Mouse (Mus musculus): ENCODE measurements around the gene Tbata. TPM values are rescaled to one million over a fixed set of nuclear protein-coding genes. Genes with fewer than 3 reads are reported as not detected.

The Tbata gene
- polyA plus RNA-seq (2015; fragmentation: Nextera tagmentation; extraction: Ambion mirVana) = 0.09 TPM in 1 of 2 replicates, not detected in the other

GRCm38 (mm10) chr10:61171654-61172053, at the start of gene Tbata:
TSS of gene Tbata (plus strand) at chr10:61171954.
- no peak for ATAC-seq (ENCODE audit: insufficient read depth, low FRiP score, low read depth)
- no peak within 1 kb of the TSS for H3K27ac ChIP-seq
- no peak within 1 kb of the TSS for H3K9ac ChIP-seq
- no peaks in the 10 kb centered on the region for H3K9me3 ChIP-seq
- H3K4me1 ChIP-seq = 0 out of 2 replicates have a peak, but pooled peaks cover 9% of the 10 kb centered on the region
- WGBS = 66% methylated on average over 3 of the region's 3 CpGs
- no peak within 1 kb of the TSS for H3K4me2 ChIP-seq
- no peaks in the 10 kb centered on the region for H3K36me3 ChIP-seq
- no peaks in the 10 kb centered on the region for H3K27me3 ChIP-seq (replicated peaks)
- no peak within 1 kb of the TSS for H3K4me3 ChIP-seq (replicated peaks)

GRCm38 (mm10) chr10:61123276-61123913, 48.4 kb upstream of the Tbata start:
- ATAC-seq (ENCODE audit: insufficient read depth, low FRiP score, low read depth) = peak; percentile 92
- Histone ChIP-seq H3K36me3 (0 out of 2 replicates have a peak, but pooled peaks cover 7% of the 10 kb centered on the region), H3K4me1 (no peaks in the 10 kb centered on the region), H3K27ac (no peak overlapping the region), H3K9ac (no peak overlapping the region), H3K4me3 (replicated peaks) (no peak overlapping the region), H3K9me3 (no peaks in the 10 kb centered on the region), H3K27me3 (replicated peaks) (no peaks in the 10 kb centered on the region), H3K4me2 (no peak overlapping the region)
- 81% methylated on average over 3 of the region's 3 CpGs for WGBS

- no peak overlapping the region for H3K4me2 ChIP-seq
- no peaks in the 10 kb centered on the region for H3K4me1 ChIP-seq
- 0 out of 2 replicates have a peak, but pooled peaks cover 7% of the 10 kb centered on the region for H3K36me3 ChIP-seq
- H3K9me3 ChIP-seq = no peaks in the 10 kb centered on the region
- H3K9ac ChIP-seq = no peak overlapping the region
- H3K27me3 ChIP-seq (replicated peaks) = no peaks in the 10 kb centered on the region
- H3K4me3 ChIP-seq (replicated peaks) = no peak overlapping the region
- WGBS = 71% methylated on average over 2 of the region's 2 CpGs
- no peak overlapping the region for H3K27ac ChIP-seq
- no peak for ATAC-seq (ENCODE audit: insufficient read depth, low FRiP score, low read depth)
These were observed 47.3 kb upstream of the Tbata start for GRCm38 (mm10) chr10:61124462-61124861.

- H3K27ac ChIP-seq = no peak overlapping the region
- WGBS = 83% methylated on average over 1 of the region's 1 CpGs
- H3K9me3 ChIP-seq = no peaks in the 10 kb centered on the region
- H3K9ac ChIP-seq = no peak overlapping the region
- H3K4me3 ChIP-seq (replicated peaks) = no peak overlapping the region
- H3K4me2 ChIP-seq = no peak overlapping the region
- ATAC-seq (ENCODE audit: insufficient read depth, low FRiP score, low read depth) = no peak
- H3K36me3 ChIP-seq = 0 out of 2 replicates have a peak, but pooled peaks cover 3% of the 10 kb centered on the region
- H3K4me1 ChIP-seq = no peaks in the 10 kb centered on the region
- H3K27me3 ChIP-seq (replicated peaks) = no peaks in the 10 kb centered on the region
These were observed 42.9 kb upstream of the Tbata start for GRCm38 (mm10) chr10:61128701-61129365.

GRCm38 (mm10) chr10:61130959-61131358, 40.8 kb upstream of the Tbata start:
- WGBS = 82% methylated on average over 3 of the region's 3 CpGs
- Histone ChIP-seq H3K9me3 (no peaks in the 10 kb centered on the region), H3K4me1 (no peaks in the 10 kb centered on the region)

GRCm38 (mm10) chr10:61134041-61134440, 37.7 kb upstream of the Tbata start:
- no peaks in the 10 kb centered on the region for H3K36me3 ChIP-seq
- H3K9me3 ChIP-seq = no peaks in the 10 kb centered on the region
- H3K4me1 ChIP-seq = no peaks in the 10 kb centered on the region
- no peak overlapping the region for H3K27ac ChIP-seq
- no peaks in the 10 kb centered on the region for H3K27me3 ChIP-seq (replicated peaks)
- H3K9ac ChIP-seq = no peak overlapping the region
- no peak for ATAC-seq (ENCODE audit: insufficient read depth, low FRiP score, low read depth)
- 79% methylated on average over 4 of the region's 4 CpGs for WGBS
- H3K4me2 ChIP-seq = no peak overlapping the region
- H3K4me3 ChIP-seq (replicated peaks) = no peak overlapping the region

More at GRCm38 (mm10) chr10:61130959-61131358, 40.8 kb upstream of the Tbata start:
- Histone ChIP-seq H3K9ac (no peak overlapping the region), H3K4me2 (no peak overlapping the region), H3K36me3 (0 out of 2 replicates have a peak, but pooled peaks cover 3% of the 10 kb centered on the region), H3K27ac (no peak overlapping the region), H3K4me3 (replicated peaks) (no peak overlapping the region), H3K27me3 (replicated peaks) (no peaks in the 10 kb centered on the region)
- ATAC-seq (ENCODE audit: insufficient read depth, low FRiP score, low read depth) = no peak

GRCm38 (mm10) chr10:61135226-61135839, 36.4 kb upstream of the Tbata start:
- H3K27ac ChIP-seq = no peak overlapping the region
- no peaks in the 10 kb centered on the region for H3K4me1 ChIP-seq
- H3K27me3 ChIP-seq (replicated peaks) = no peaks in the 10 kb centered on the region
- no peak for ATAC-seq (ENCODE audit: insufficient read depth, low FRiP score, low read depth)
- H3K9me3 ChIP-seq = no peaks in the 10 kb centered on the region
- no peaks in the 10 kb centered on the region for H3K36me3 ChIP-seq
- no peak overlapping the region for H3K4me2 ChIP-seq
- no peak overlapping the region for H3K9ac ChIP-seq
- 50% methylated on average over 3 of the region's 3 CpGs for WGBS
- no peak overlapping the region for H3K4me3 ChIP-seq (replicated peaks)

GRCm38 (mm10) chr10:61137567-61137966, 34.2 kb upstream of the Tbata start:
- ATAC-seq (ENCODE audit: insufficient read depth, low FRiP score, low read depth) = no peak
- H3K4me2 ChIP-seq = no peak overlapping the region
- no peaks in the 10 kb centered on the region for H3K36me3 ChIP-seq
- H3K4me1 ChIP-seq = no peaks in the 10 kb centered on the region
- WGBS = 63% methylated on average over 1 of the region's 1 CpGs
- H3K9me3 ChIP-seq = no peaks in the 10 kb centered on the region
- no peak overlapping the region for H3K9ac ChIP-seq
- no peaks in the 10 kb centered on the region for H3K27me3 ChIP-seq (replicated peaks)
- no peak overlapping the region for H3K27ac ChIP-seq
- no peak overlapping the region for H3K4me3 ChIP-seq (replicated peaks)

GRCm38 (mm10) chr10:61143343-61143742, 28.4 kb upstream of the Tbata start:
- 85% methylated on average over 2 of the region's 2 CpGs for WGBS
- H3K9ac ChIP-seq = no peak overlapping the region
- peaks cover 7% of the 10 kb centered on the region; the same call in 1 of the 2 replicates for H3K4me1 ChIP-seq
- no peaks in the 10 kb centered on the region for H3K9me3 ChIP-seq
- no peak overlapping the region for H3K27ac ChIP-seq
- no peaks in the 10 kb centered on the region for H3K36me3 ChIP-seq
- no peak overlapping the region for H3K4me2 ChIP-seq
- ATAC-seq (ENCODE audit: insufficient read depth, low FRiP score, low read depth) = no peak
- H3K27me3 ChIP-seq (replicated peaks) = no peaks in the 10 kb centered on the region
- H3K4me3 ChIP-seq (replicated peaks) = no peak overlapping the region

GRCm38 (mm10) chr10:61145766-61146118, 26.0 kb upstream of the Tbata start:
- peak overlapping the region; percentile 92 for H3K9ac ChIP-seq
- WGBS = 1% methylated on average over 3 of the region's 3 CpGs
- H3K27ac ChIP-seq = peak overlapping the region; percentile 97
- H3K36me3 ChIP-seq = no peaks in the 10 kb centered on the region
- H3K4me2 ChIP-seq = peak overlapping the region; percentile 98
- ATAC-seq (ENCODE audit: insufficient read depth, low FRiP score, low read depth) = no peak
- H3K9me3 ChIP-seq = no peaks in the 10 kb centered on the region
- peak overlapping the region; percentile 92 for H3K4me3 ChIP-seq (replicated peaks)
- H3K4me1 ChIP-seq = peaks cover 7% of the 10 kb centered on the region; the same call in 1 of the 2 replicates
- H3K27me3 ChIP-seq (replicated peaks) = no peaks in the 10 kb centered on the region

- H3K4me3 ChIP-seq (replicated peaks) = peak overlapping the region; percentile 92
- H3K4me1 ChIP-seq = peaks cover 7% of the 10 kb centered on the region; the same call in 1 of the 2 replicates
- H3K4me2 ChIP-seq = peak overlapping the region; percentile 98
- H3K27me3 ChIP-seq (replicated peaks) = no peaks in the 10 kb centered on the region
- H3K36me3 ChIP-seq = no peaks in the 10 kb centered on the region
- under 1% methylated on average over 45 of the region's 53 CpGs for WGBS
- peak overlapping the region; percentile 97 for H3K27ac ChIP-seq
- peak; percentile 47 for ATAC-seq (ENCODE audit: insufficient read depth, low FRiP score, low read depth)
- H3K9ac ChIP-seq = peak overlapping the region; percentile 92
- no peaks in the 10 kb centered on the region for H3K9me3 ChIP-seq
These were observed 25.5 kb upstream of the Tbata start for GRCm38 (mm10) chr10:61146119-61146806.

All from stomach, embryonic 15.5 days (tissue).